25 mouse cellular contexts compared by ENCODE assay signal in genomic region chr4:82056671-82057070, GRCm38 (mm10).
DNase-seq lines count a peak whose midpoint lies in the region; ATAC-seq and TF ChIP-seq lines count a peak whose summit lies in the region.
"Had no signal": no experiment of that assay in that cellular context is flagged by ENCODE, and none has a peak within 500 bp of the region (broad histone marks: within the 10 kb centered on the region; RNA-seq: fewer than 3 reads in every experiment).

No protein-coding gene starts in this region.

- H3K9me3 ChIP-seq in heart, embryonic 16.5 days (replicated peaks; ENCODE audit: control insufficient read depth, low read length), result no peaks in the 10 kb centered on the region
- H3K9me3 ChIP-seq in kidney, embryonic 14.5 days (ENCODE audit: control insufficient read depth, low read length), result no peaks in the 10 kb centered on the region
- no peaks in the 10 kb centered on the region for H3K9me3 ChIP-seq in hindbrain, embryonic 13.5 days
- H3K9me3 ChIP-seq: embryonic facial prominence, embryonic 12.5 days; forebrain, embryonic 12.5 days; heart, embryonic 15.5 days; hindbrain, embryonic 15.5 days; limb, embryonic 15.5 days; megakaryocyte, embryonic 14.5 days; midbrain, embryonic 13.5 days had no signal

- ATAC-seq in heart, embryonic 16.5 days (replicated peaks; ENCODE audit: extremely low read depth, insufficient read depth, low FRiP score), result no peak
- no peak for ATAC-seq in kidney, embryonic 14.5 days (ENCODE audit: low FRiP score, low TSS enrichment)
- ATAC-seq in cerebellum, adult (ENCODE audit: insufficient number of reproducible peaks, low FRiP score, low TSS enrichment), result no peak
- no peak for ATAC-seq in hindbrain, embryonic 13.5 days (ENCODE audit: low FRiP score)
- ATAC-seq: activated CD4-positive, CD25-positive, alpha-beta regulatory T cell, adult 4 months; midbrain, embryonic 13.5 days had no signal

- intact Hi-C loops in heart, postnatal 25 days (cut with DNase I), result no loop called here

- no peak overlapping the region for H3K4me3 ChIP-seq in heart, embryonic 16.5 days (ENCODE audit: low read length)
- H3K4me3 ChIP-seq in kidney, adult 2 months (ENCODE audit: insufficient read depth, low read depth, low read length), result no peak overlapping the region
- no peak overlapping the region for H3K4me3 ChIP-seq in kidney, embryonic 14.5 days (ENCODE audit: low read length)
- no peak overlapping the region for H3K4me3 ChIP-seq in hindbrain, embryonic 13.5 days
- H3K4me3 ChIP-seq: embryonic facial prominence, embryonic 12.5 days; forebrain, embryonic 12.5 days; gastrocnemius, adult 2 months; heart, embryonic 15.5 days; hindbrain, embryonic 15.5 days; left cerebral cortex, adult 2 months; limb, embryonic 15.5 days; megakaryocyte, embryonic 14.5 days; midbrain, embryonic 13.5 days had no signal

- TF ChIP-seq CTCF in kidney, adult 2 months (conservative IDR thresholded peaks at IDR 0.05; ENCODE audit: insufficient read depth, insufficient read length, low read depth, low read length), result no peak

- no peaks in the 10 kb centered on the region for H3K36me3 ChIP-seq in heart, embryonic 16.5 days (ENCODE audit: control insufficient read depth, insufficient read depth)
- H3K36me3 ChIP-seq in kidney, adult 2 months (ENCODE audit: control insufficient read depth, insufficient read depth, low read length), result no peaks in the 10 kb centered on the region
- H3K36me3 ChIP-seq in kidney, embryonic 14.5 days (ENCODE audit: control insufficient read depth, insufficient read depth, low read length), result no peaks in the 10 kb centered on the region
- no peaks in the 10 kb centered on the region for H3K36me3 ChIP-seq in hindbrain, embryonic 13.5 days
- H3K36me3 ChIP-seq: embryonic facial prominence, embryonic 12.5 days; forebrain, embryonic 12.5 days; G1E; heart, embryonic 15.5 days; hindbrain, embryonic 15.5 days; limb, embryonic 15.5 days; midbrain, embryonic 13.5 days had no signal

- TF ChIP-seq POLR2A in kidney, adult 2 months (IDR thresholded peaks at IDR 0.05; ENCODE audit: low read depth, low read length), result no peak

- H3K4me2 ChIP-seq in heart, embryonic 16.5 days (ENCODE audit: low read depth, low read length), result no peak overlapping the region
- H3K4me2 ChIP-seq in kidney, embryonic 14.5 days (replicated peaks; ENCODE audit: low read depth, low read length), result no peak overlapping the region
- no peak overlapping the region for H3K4me2 ChIP-seq in hindbrain, embryonic 13.5 days
- H3K4me2 ChIP-seq: embryonic facial prominence, embryonic 12.5 days; forebrain, embryonic 12.5 days; heart, embryonic 15.5 days; hindbrain, embryonic 15.5 days; limb, embryonic 15.5 days; lung, embryonic 14.5 days; midbrain, embryonic 13.5 days had no signal

- DNase-seq in heart, postnatal 25 days (ENCODE audit: low spot score), result no peak
- DNase-seq in kidney, adult 2 months, result peak; percentile 84
- peak; percentile 74 for DNase-seq in kidney, postnatal 14 days
- DNase-seq: adrenal gland, adult 8-10 months; cerebellum, adult 2 months; gastrocnemius, adult 2 months; left cerebral cortex, postnatal 4 days; lung, embryonic 14.5 days; right cerebral cortex, postnatal 25 days; spleen, adult 18-20 months had no signal

- H3K4me1 ChIP-seq in heart, embryonic 16.5 days (ENCODE audit: control insufficient read depth, insufficient read depth, low read length), result no peaks in the 10 kb centered on the region; the same call in 1 of the 2 replicates
- no peaks in the 10 kb centered on the region for H3K4me1 ChIP-seq in kidney, adult 2 months (ENCODE audit: control insufficient read depth, insufficient read depth, low read length)
- H3K4me1 ChIP-seq in kidney, embryonic 14.5 days (ENCODE audit: control insufficient read depth, insufficient read depth, low read length), result no peaks in the 10 kb centered on the region
- H3K4me1 ChIP-seq in hindbrain, embryonic 13.5 days (replicated peaks), result no peaks in the 10 kb centered on the region
- H3K4me1 ChIP-seq: embryonic facial prominence, embryonic 12.5 days; forebrain, embryonic 12.5 days; hindbrain, embryonic 15.5 days; limb, embryonic 15.5 days; megakaryocyte, embryonic 14.5 days; midbrain, embryonic 13.5 days had no signal

- no peaks in the 10 kb centered on the region for H3K27me3 ChIP-seq in heart, embryonic 16.5 days (ENCODE audit: control insufficient read depth, insufficient read depth, low read length)
- H3K27me3 ChIP-seq in kidney, adult 2 months (replicated peaks; ENCODE audit: control insufficient read depth, insufficient read depth, low read length), result no peaks in the 10 kb centered on the region
- H3K27me3 ChIP-seq in kidney, embryonic 14.5 days (ENCODE audit: control insufficient read depth, insufficient read depth, low read length), result no peaks in the 10 kb centered on the region
- no peaks in the 10 kb centered on the region for H3K27me3 ChIP-seq in hindbrain, embryonic 13.5 days
- H3K27me3 ChIP-seq: embryonic facial prominence, embryonic 12.5 days; forebrain, embryonic 12.5 days; heart, embryonic 15.5 days; hindbrain, embryonic 15.5 days; limb, embryonic 15.5 days; megakaryocyte, embryonic 14.5 days; midbrain, embryonic 13.5 days had no signal

- WGBS in heart, embryonic 16.5 days, result 78% methylated on average over 1 of the region's 1 CpGs
- WGBS in kidney, adult 2 months, result 46% methylated on average over 1 of the region's 1 CpGs
- WGBS in kidney, embryonic 14.5 days, result 75% methylated on average over 1 of the region's 1 CpGs
- 90% methylated on average over 1 of the region's 1 CpGs for WGBS in hindbrain, embryonic 13.5 days

- H3K9ac ChIP-seq in heart, embryonic 16.5 days (ENCODE audit: low read length), result no peak overlapping the region
- H3K9ac ChIP-seq in kidney, embryonic 14.5 days (ENCODE audit: low read depth, low read length), result no peak overlapping the region
- H3K9ac ChIP-seq in hindbrain, embryonic 13.5 days, result no peak overlapping the region
- H3K9ac ChIP-seq: embryonic facial prominence, embryonic 12.5 days; forebrain, embryonic 12.5 days; heart, embryonic 15.5 days; hindbrain, embryonic 15.5 days; limb, embryonic 15.5 days; liver, embryonic 14.5 days; lung, embryonic 14.5 days; midbrain, embryonic 13.5 days had no signal

- peak overlapping the region; percentile 12; the same call in 1 of the 2 replicates for H3K27ac ChIP-seq in heart, embryonic 16.5 days (ENCODE audit: low read length)
- no peak overlapping the region for H3K27ac ChIP-seq in kidney, adult 2 months (ENCODE audit: insufficient read depth, low read depth, low read length)
- H3K27ac ChIP-seq in kidney, embryonic 14.5 days (ENCODE audit: low read depth, low read length), result no peak overlapping the region
- H3K27ac ChIP-seq in hindbrain, embryonic 13.5 days, result no peak overlapping the region
- H3K27ac ChIP-seq: embryonic facial prominence, embryonic 12.5 days; forebrain, embryonic 12.5 days; gastrocnemius, adult 2 months; heart, embryonic 15.5 days; hindbrain, embryonic 15.5 days; left cerebral cortex, adult 2 months; limb, embryonic 15.5 days; liver, embryonic 14.5 days; midbrain, embryonic 13.5 days had no signal
